Mouse (Mus musculus) kidney, adult 2 months (tissue): ENCODE measurements around the gene Stim2.

Experiments used
- CTCF ChIP-seq: fragments of 200-500 bp; conservative IDR thresholded peaks from 2 replicates; pipeline ENCODE4 v1.5.1; 2011; ENCODE audit warnings: low read depth, mild to moderate bottlenecking, control low read depth, low read length, moderate library complexity, mixed read lengths; ENCODE audit not compliant: insufficient read depth, insufficient read length
- POLR2A ChIP-seq: fragments of 200-500 bp; IDR thresholded peaks from one replicate; pipeline ENCODE4 v1.6.1; 2011; ENCODE audit warnings: low read depth, low read length, control low read depth

DNA sequence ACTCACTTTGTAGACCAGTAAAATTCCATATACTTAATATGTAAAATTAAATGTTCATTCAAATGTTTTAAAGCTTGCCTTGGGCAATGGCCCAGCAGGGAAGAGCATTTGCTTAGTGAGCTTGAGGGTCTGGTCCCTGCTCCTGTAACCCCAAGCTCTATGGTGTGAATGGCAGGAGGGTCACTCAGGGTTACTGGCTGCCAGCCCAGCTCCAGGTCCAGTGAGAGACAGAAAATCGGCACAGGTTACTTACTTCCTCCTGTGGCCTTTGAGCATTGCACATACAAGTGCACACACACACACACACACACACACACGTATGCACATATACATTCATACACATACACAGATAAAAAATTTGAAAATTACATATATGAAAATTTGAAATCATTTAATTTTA, 42.3 kb upstream of the Stim2 start:
- no peak for TF ChIP-seq CTCF
- TF ChIP-seq POLR2A, result no peak
